Mouse (Mus musculus) T-helper 2 cell (primary cell): ENCODE measurements around the gene Lrr1.

Source experiments
- in situ Hi-C: fragments of 300-600 bp; cut with MboI, MseI; formaldehyde crosslinking; loops from one replicate; pipeline ENCODE4 v1.15.1; 2025; ENCODE audit warnings: high pct_unique_total_duplicates

Lrr1 gene

GRCm38 (mm10) chr12:69160677-69161076 is 7.9 kb upstream of the Lrr1 start:
- in situ Hi-C loops, result loop anchor here (25.0 kb wide), 1 partner anchor 1802 kb away; the partner anchor contains the start of gene Psma3

DNA sequence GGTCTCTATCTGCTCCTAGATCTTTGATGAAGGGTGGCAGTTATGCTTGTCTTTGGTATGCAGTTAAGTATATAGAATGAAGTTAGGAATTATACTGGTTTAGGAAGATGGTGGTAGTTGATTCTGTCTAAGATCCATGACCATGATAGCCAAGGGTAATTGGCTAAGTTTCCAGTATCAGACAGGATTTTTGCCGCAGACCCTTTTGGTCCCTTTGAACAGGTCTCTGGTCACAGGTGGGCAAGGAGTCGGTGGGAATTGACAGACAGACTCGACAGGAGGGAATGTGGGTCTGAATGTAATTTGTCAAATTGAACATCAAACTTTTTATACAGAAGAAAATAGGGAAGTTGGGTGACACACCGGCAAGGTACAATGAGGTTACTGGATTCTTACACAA is 5.0 kb upstream of the Lrr1 start:
- in situ Hi-C loops, result loop anchor here (25.0 kb wide), 1 partner anchor 1799 kb away; the partner anchor contains the start of gene Psma3

DNA sequence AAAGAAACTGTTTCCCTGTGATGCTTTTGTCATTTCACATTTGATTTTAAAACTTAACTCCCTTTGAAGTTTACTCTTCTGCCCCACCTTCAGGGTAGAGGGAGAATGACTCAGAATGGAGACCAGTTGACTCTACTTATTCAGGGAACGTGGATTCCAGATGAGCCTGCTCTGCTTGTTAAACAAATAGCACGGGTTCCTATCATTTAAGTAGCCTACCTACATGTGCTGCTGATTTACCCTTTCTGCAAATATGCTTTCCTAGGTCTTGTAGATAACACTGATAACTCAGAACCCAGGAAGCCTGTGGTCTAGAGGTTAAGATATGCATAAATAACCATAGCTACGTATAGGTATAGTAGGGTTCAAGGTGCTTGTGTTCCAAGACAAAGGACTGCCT is 3.7 kb upstream of the Lrr1 start:
- in situ Hi-C loops, result loop anchor here (25.0 kb wide), 1 partner anchor 1797 kb away; the partner anchor contains the start of gene Psma3

- in situ Hi-C loops, result loop anchor here (25.0 kb wide), 1 partner anchor 1795 kb away; the partner anchor contains the start of gene Psma3
These were observed 1.6 kb upstream of the Lrr1 start for GRCm38 (mm10) chr12:69166861-69167581.

- in situ Hi-C loops, result loop anchor here (25.0 kb wide), 1 partner anchor 1794 kb away; the partner anchor contains the start of gene Psma3
These were observed 756 bp upstream of the Lrr1 start for GRCm38 (mm10) chr12:69167656-69168460.

- in situ Hi-C loops, result loop anchor here (25.0 kb wide), 1 partner anchor 1791 kb away; the partner anchor contains the start of gene Psma3
These were observed 2.7 kb downstream of the Lrr1 start for GRCm38 (mm10) chr12:69171307-69171706.

- in situ Hi-C loops, result no loop called here
These were observed 7.4 kb downstream of the Lrr1 start for GRCm38 (mm10) chr12:69175975-69176374.

DNA sequence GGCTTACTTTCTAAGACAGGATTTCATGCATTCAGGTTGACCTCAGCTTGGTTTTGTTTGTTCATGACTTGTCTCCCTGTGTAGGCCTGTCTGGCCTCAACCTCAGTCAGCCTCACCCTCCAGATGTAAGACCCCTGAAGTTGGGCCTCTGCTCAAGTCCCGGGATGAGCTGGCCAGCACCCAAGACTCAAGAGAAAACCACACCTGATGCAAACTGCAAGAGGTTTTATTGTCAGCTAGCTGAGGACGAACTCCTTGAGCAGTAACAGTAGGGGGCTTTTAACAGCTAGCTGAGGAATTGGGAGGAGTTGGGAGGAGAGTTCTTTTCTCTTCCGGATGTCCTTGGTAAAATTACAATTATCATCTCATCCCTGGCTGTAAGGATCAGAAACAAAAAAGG is 8.9 kb downstream of the Lrr1 start:
- in situ Hi-C loops, result no loop called here

DNA sequence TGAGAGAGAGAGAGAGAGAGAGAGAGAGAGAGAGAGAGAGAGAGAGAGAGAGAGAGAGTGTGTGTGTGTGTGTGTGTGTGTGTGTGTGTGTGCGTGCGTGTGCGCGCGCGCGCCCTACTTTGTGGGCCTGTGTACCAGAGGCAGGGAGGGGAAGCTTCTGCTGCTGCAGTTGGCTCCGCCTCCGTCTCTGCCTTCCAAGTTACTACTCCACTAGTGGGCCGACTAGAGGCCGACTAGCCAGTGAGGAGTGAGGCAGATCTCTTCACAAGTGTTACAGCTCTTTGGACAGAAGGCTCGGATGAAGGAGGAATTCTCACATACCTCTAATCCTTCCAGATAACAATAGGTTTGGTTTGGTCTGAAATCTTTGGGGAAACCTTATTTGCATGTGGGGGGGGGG is 10.8 kb downstream of the Lrr1 start:
- in situ Hi-C loops, result no loop called here

GRCm38 (mm10) chr12:69181800-69182199 is 13.2 kb downstream of the Lrr1 start:
- in situ Hi-C loops, result no loop called here

- in situ Hi-C loops, result no loop called here
These were observed 15.1 kb downstream of the Lrr1 start, which contains the start of the genes Rpl36al and Mgat2 for GRCm38 (mm10) chr12:69183583-69184308. TSS of gene Rpl36al (minus strand) at chr12:69184083. TSS of gene Mgat2 (plus strand) at chr12:69184157.

DNA sequence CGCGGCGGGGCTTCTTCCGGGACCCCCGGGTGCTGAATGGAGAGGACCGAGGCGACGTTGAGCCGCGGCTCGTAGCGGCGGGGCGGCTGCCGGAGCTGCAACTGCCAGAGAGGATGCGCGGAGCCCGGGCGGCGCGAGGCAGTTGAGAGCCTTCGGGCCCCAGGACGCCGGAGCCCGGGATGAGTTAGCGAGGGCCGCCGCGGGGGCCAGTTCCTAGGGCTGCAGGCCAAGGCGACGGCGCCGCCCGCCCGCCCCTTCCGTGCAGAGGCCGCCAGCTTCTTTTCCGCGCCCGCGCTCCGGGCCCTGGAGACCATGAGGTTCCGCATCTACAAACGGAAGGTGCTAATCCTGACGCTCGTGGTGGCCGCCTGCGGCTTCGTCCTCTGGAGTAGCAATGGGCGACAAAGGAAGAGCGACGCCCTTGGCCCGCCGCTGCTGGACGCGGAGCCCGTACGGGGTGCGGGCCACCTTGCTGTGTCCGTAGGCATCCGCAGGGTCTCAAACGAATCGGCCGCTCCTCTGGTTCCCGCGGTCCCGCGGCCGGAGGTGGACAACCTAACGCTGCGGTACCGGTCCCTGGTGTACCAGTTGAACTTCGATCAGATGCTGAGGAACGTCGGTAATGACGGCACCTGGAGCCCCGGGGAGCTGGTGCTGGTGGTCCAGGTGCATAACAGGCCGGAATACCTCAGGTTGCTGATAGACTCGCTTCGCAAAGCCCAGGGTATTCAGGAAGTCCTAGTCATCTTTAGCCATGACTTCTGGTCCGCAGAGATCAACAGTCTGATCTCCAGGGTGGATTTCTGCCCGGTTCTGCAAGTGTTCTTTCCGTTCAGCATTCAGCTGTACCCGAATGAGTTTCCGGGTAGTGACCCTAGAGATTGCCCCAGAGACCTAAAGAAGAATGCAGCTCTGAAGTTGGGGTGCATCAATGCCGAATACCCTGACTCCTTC is 16.0 kb downstream of the Lrr1 start:
- in situ Hi-C loops, result no loop called here

DNA sequence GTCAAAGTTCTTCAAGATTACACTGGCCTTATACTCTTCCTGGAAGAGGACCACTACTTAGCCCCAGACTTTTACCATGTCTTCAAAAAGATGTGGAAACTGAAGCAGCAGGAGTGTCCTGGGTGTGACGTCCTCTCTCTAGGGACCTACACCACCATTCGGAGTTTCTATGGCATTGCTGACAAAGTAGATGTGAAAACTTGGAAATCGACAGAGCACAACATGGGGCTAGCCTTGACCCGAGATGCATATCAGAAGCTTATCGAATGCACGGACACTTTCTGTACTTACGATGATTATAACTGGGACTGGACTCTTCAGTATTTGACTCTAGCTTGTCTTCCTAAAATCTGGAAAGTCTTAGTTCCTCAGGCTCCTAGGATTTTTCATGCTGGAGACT is 16.8 kb downstream of the Lrr1 start:
- in situ Hi-C loops, result no loop called here

DNA sequence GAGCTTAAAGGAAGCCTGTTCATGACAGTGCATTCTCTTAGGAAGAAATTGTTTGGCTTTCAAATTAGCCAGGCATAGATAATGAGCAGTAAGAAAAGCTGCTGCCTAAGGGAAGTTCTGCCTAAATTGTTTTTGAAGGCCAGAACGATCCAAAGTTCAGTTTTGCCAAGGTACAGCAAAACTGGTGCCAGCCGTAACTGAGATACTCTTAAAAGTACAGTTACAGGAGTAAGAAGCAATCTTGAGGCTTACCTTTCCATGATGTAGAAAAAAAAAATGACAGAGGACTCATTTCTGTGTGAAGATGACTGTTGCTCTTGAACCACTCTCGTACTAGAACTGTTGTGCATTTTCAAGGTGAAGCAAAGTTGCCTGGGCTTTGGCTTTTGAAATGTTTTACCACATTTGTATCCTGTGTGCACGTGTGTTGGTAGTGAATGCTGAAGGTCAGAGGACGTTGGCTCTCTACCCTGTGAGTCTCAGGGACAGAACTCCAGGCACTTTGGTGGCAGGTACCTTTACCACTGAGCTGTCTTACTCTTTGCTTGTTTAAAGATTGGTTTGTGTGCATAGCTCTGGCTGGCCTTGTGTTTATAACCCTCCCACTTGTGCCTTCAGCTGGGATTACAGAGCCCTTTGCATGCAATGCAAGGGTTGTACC is 18.3 kb downstream of the Lrr1 start:
- in situ Hi-C loops, result no loop called here

DNA sequence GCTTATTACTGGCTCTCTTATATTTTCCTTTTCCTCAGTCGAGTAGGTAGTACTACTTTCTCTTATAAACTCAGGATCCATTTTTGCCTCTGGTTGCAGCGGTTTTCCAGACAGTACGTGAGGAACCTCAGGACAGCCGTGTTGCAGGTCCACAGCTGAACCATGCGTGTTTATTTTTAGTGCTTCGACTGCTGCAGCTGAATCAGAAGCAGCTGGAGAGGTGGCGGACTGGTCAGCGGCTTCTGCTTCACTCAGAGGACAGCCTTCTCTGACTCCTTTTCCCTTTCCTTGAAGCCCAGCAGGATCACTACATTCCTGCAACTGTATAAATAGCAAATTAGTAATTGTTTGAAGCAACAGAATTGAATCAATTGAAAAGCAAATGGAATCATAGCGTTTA is 21.5 kb downstream of the Lrr1 start:
- in situ Hi-C loops, result no loop called here

GRCm38 (mm10) chr12:69190522-69190921 is 21.9 kb downstream of the Lrr1 start:
- in situ Hi-C loops, result no loop called here

DNA sequence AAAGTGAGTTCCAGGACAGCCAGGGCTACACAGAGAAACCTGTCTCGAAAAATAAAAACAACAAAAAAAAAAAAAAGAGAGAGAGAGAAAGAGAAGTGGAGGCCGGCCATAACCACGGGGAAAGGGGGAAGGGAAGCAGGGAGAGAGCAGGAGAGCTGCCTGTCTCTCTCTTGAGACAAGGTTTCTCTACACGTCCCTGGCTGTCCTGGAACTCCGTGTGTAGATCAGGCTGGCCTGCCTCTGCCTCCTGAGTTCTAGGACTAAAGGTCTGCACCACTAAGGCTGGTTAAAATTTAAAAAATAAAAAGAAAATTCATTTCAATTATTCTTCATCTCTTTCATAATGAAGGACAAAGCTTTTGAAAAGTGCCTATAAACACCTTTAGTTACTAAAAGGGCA is 22.8 kb downstream of the Lrr1 start:
- in situ Hi-C loops, result no loop called here

GRCm38 (mm10) chr12:69192637-69193036 is 24.0 kb downstream of the Lrr1 start:
- in situ Hi-C loops, result no loop called here

DNA sequence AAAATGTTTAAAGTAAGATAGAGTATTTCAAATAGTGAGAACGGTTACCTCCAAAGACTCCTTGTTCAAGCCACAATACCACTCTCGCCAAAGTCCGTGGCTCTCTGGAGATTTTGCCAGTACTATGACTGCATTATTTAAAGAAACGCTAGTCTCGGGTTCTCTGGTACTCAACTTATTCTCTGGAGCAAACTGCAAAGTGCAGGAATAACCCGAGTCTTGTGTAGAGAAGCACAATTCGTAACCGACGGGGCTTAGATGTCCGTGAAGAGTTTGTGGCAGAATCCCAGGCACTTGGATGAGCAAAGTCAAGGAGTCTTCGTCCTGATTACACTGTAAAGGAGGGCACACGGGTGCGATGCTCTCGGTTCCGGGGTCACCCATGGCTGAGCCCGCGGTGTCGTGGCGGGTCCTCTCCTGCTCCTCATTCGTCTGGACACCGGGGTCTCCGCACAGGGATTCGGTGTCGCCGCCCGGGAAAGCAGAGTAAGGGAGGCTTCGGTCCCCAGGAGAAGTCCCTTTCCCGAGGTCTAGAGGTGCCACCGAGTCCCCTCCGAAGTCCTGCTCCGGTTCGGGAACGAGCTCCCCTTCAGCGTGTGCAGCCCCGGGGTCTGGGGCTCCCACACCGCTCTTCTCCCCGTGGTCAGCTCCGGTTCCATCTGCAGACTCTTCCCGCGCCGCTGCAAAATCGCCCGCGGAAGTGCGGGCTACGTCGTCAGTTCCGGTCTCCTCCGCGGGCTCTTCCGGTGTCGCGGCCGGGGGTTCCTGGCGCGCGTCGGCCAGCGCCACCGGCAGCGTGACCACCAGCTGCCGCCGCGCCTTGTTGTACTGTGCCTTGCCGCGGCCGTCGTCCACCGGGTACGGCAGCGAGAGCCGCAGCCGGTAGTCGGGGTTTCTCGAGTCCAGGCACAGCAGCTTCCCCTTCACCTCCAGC is 28.1 kb downstream of the Lrr1 start, which contains the start of gene Gm49383:
Gene Gm49383, minus strand, starts transcription at position 661 of the 934 bp plus-strand sequence.
- in situ Hi-C loops, result no loop called here
